Mouse (Mus musculus): ENCODE data around the gene Olfml3. TPM values are rescaled to one million over a fixed set of nuclear protein-coding genes. Genes with fewer than 3 reads are reported as not detected.
A peak's percentile ranks its signal among the peaks of the same experiment; 100 is the strongest.

Olfml3 gene
- total RNA-seq (2017): 0.15 and 0.73 TPM in 2 replicates

DNA sequence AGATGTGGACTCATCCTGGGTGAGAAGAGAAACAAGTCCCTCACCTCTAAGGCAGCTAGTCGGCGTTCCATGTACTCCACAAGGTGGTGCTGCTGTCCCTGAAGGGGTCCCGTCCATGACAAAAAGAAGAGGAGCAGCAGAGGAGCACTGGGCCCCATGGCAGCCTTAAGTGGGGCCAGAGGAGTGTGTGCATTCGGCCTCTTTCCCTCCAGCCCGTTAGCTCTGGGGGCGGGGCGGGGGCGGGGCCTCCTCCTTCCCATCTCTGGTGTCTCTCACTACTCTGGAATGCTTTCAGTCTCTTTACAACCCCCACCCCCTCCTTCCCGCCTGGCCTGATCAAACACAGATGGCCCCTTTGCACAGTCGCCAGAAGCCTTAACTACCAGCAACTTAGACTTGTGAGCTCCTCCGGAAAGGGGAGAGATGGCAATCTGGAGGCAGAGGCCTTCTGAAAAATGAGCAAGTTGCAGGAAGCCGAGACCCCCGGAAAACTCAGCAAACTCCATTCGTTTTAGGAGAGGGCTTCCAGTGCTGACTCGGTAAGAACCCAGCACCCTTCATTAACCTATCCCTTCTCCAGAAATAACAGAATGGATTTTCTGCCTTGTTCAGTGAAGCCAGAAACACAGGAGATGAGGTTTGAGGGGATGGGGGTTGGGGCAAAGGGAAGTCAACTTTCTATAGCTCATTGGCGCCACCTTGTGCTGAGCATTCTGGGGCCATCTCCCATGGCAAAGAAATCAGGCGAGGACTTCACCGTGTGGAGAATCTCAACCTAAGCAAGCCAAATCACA lies at the start of gene Olfml3:
Gene Olfml3 (minus strand): TSS at position 224 of the 794 bp plus-strand sequence.
- ATAC-seq (replicated peaks; ENCODE audit: low read depth, poor library complexity, severe bottlenecking): peak; percentile 77

DNA sequence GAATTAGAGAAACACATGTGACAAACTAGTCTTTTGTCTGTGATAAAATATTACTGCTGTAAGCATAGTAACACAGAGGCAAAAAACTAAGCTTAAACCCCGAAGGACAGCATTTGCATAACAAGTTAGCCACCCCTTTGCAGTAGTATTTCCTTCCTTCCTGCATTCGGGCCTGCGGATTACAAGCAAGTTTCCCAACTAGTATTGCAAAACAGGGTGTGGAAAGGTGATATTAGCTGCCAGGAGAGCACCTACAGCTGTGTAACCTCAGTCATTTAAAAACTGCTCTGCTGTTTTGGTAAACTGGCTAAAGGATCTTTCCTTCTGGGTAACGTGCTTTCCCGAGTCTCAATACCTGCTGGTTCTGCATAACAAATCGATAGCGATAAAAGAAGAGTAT lies 49.4 kb upstream of the Olfml3 start:
- ATAC-seq (replicated peaks; ENCODE audit: low read depth, poor library complexity, severe bottlenecking): peak; percentile 10; the same call in 1 of the 2 replicates

DNA sequence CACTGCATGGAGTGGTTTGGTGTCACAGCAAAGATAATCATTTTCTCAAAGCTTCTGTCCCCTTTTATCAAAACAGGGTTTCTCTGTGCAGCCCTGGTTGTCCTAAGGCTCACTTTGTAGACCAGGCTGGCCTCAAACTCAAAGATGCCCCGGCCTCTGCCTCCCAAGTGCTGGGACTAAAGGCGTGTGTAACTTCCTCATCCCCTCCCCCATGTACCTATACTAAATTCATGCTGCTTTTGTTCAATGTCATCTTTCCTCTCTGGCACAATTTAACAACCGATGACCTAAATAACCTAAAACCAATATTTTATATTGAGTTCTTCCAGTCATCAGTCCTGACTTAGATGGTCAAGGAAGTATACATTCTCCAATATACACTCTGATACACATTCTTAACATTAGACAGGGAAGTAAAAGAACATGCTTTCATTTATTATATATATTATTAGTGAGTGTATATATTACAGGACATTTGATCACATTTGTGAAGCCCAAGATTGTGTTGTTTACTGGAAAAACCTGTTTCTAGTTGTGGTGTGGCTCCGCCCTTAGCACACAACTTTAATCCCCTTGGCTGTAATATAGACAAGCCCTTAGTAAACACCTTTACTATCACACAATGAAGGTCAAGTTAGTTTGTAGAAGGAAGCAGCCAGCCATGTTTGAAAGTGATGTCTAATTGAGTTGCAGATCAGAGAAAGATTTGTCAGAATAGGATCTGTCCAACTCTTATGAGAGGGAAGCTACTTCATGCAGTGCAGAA lies 45.2 kb upstream of the Olfml3 start:
- ATAC-seq (replicated peaks; ENCODE audit: low read depth, poor library complexity, severe bottlenecking): no peak

DNA sequence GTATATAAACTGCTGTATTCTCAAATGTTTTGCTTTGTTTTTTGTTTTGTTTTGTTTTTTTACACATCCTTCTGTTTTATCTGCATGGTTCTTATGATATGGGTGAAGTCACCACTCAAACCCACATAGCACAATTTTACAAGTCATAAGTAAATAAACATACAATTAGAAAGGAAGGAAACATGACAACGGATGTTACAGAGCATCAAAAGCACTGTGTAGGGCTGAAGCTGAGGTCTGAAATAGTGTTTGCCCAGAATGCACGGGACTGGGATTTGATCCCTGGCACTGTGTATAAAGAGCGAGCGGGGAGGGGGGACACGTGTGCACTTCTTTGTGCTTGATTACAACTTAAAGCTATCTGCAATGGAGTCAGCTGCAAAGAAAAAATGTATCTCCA lies 43.0 kb upstream of the Olfml3 start:
- no peak for ATAC-seq (replicated peaks; ENCODE audit: low read depth, poor library complexity, severe bottlenecking)

DNA sequence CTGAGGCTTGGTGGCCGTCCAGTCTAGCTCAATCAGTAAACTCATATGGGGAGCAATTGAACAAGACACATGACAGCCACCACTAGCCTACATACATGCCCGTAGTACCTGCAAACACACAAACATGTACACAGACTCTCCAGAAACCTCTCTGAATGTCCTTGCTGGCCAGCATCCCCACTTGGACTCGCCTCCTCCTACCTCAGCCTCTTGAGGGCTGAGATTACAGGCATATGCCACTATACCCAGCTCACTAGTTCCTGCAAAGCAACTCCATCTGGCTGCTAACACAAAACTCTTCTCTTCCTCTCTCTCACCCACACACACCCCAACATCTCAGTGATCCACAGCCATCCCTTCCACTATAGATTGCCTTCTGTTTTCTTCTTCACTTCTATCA lies 42.5 kb upstream of the Olfml3 start:
- ATAC-seq (replicated peaks; ENCODE audit: low read depth, poor library complexity, severe bottlenecking): no peak

DNA sequence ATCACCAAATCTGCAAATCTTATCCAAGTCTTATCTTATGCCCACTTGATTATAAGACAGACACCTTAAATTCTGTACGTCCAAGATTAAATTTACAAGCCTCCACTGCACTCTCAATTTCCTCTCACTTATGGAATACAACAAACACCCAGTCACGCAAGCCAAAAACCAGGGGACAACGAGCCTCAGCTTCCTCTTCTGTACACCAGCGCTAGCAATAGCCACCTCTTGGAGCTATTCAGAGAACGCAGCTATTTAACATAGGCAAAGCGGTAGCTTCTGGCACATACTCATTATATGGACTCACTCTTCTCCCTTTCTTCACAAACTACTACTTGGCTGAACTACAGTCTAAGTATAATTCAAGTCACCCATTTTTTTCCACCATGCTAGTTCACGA lies 41.4 kb upstream of the Olfml3 start:
- peak; percentile 53 for ATAC-seq (replicated peaks; ENCODE audit: low read depth, poor library complexity, severe bottlenecking)

DNA sequence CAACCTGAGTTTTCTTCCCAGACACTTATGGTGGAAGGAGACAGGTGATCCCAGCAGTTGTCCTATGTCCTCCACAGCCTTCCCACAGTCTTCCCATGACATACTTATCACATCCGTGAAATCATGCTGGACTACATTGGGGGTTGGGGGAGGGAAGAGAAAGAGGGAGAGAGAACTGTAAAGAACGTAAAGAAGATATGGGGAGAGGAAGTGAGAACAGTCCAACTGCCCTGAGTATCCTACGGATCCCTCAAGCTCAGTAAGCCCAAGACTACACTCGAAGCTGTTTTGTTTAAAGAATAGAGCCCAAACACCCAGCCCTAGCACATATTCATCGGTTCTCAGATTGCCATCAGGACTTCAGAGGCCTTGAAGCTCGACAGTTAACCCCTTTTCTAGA lies 40.9 kb upstream of the Olfml3 start:
- no peak for ATAC-seq (replicated peaks; ENCODE audit: low read depth, poor library complexity, severe bottlenecking)

DNA sequence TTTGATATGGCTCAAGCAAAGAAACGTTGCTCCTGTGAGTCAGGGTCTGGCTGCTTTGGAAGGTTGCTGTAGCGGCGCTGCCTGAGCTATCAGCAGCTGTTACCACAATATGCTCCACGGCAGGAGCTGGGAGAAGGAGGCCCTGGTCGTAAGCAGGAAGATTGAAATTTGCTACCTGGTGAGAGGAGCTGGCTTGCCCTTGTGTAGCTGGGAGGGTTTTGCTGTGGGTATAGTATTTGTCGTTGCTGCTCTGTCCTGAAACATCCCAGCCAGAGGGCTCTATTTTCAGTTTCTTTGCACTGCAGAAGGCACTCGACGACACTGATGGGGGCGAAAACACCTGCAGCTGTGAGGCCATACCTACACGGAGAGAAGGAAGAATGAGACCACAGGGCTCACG lies 40.1 kb upstream of the Olfml3 start:
- ATAC-seq (replicated peaks; ENCODE audit: low read depth, poor library complexity, severe bottlenecking): no peak

DNA sequence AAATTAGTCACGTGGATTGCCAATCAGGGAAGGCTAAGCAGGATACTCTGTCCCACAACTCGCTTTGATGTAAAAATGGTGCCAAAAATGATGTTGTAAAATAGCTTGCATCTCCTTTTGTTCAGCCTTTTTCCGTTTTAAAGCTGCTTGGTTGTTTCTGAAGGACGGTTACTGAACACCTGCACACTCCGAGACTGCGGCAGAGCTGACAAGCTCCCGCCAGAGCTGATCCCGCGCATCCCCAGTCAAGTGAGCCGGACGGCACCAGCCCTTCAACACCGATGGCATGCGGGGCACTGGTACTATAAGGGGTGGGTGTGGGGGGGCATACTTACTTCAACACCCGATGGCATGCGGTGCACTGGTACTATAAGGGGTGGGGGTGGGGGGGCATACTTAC lies 36.2 kb upstream of the Olfml3 start:
- no peak for ATAC-seq (replicated peaks; ENCODE audit: low read depth, poor library complexity, severe bottlenecking)

DNA sequence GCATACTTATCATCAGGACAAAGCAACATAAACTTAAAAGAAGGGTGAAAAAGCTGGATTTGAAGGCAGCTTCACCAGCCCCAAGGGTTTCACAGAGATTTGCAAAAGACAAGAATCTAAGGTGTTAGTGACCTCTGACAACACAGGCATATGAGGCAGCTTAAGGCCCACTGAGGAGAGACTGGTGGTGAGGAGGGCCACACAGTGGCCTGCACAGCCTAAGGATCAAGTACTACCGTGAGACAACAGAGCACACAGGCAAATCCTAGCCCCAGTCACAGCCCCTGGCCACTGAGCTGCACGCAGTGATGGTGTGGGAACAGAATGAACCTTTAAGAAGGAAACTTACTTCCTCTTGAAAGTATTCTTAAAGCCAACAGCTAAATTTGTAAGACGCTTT lies 35.7 kb upstream of the Olfml3 start:
- ATAC-seq (replicated peaks; ENCODE audit: low read depth, poor library complexity, severe bottlenecking): no peak

DNA sequence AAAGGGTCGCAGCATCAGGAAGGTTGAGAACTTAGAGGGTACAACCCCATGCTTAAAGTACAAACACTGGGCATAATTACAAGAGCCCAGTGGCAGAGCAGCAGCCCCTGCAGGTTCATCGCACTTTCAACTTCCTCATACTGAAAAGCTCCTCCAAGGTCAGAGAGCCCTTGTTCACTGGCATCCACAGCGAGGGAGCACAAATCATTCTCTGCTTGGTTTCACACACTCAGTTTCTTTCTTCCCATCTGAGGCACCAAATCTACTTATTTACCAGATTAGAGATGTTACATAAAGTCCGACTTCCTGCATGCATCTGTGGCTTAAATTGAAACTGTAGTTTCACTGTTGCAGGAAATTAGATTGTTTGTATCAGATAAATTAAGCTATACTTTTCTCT lies 35.0 kb upstream of the Olfml3 start:
- ATAC-seq (replicated peaks; ENCODE audit: low read depth, poor library complexity, severe bottlenecking): peak; percentile 70

DNA sequence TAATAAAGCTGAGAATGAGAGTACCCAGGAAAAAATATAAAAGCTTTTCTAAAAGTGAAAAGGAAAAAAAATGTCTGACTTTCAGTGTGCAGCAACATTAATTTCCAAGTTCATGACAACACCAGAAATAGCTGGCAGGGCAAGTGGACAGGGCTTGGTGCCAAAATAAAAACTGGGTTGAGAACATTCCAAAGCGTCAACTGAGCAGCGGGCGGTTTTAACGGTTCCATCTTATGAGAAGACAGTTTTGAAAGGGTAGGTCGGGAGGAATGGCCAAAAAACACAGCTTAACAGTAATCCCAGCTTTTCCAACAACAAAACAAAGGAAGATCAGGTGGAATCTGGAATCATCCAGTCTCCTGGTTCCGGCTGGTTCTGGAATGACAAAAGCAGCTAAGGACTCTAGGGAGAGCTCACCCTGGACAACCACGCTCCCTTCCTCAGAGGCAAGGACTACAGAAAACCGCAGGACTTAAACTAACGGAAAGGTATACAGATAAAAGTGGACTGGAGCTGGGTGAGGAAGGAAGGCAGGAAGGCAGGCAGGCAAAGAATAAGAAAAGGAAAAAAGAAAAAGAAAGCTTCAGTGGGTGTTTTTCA lies 33.8 kb upstream of the Olfml3 start:
- peak; percentile 50 for ATAC-seq (replicated peaks; ENCODE audit: low read depth, poor library complexity, severe bottlenecking)

DNA sequence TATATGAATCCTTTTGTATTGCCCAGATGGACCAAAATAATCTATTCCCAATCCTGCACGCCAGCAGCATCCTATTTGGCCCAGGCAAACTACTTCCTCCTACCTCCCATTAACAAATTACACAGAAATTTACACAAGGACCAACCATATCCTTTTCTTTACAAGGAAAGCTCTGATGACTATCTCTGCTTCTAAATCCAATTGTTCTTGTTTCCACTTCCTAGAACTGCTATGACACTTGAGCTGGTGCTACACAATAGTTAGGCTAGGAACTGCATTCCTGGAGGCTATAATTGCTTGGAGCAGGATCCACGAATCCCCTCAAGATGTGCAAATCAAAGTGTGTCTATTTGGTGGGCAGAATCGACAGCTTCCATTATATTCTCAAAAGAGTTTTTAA lies 29.0 kb upstream of the Olfml3 start:
- no peak for ATAC-seq (replicated peaks; ENCODE audit: low read depth, poor library complexity, severe bottlenecking)

DNA sequence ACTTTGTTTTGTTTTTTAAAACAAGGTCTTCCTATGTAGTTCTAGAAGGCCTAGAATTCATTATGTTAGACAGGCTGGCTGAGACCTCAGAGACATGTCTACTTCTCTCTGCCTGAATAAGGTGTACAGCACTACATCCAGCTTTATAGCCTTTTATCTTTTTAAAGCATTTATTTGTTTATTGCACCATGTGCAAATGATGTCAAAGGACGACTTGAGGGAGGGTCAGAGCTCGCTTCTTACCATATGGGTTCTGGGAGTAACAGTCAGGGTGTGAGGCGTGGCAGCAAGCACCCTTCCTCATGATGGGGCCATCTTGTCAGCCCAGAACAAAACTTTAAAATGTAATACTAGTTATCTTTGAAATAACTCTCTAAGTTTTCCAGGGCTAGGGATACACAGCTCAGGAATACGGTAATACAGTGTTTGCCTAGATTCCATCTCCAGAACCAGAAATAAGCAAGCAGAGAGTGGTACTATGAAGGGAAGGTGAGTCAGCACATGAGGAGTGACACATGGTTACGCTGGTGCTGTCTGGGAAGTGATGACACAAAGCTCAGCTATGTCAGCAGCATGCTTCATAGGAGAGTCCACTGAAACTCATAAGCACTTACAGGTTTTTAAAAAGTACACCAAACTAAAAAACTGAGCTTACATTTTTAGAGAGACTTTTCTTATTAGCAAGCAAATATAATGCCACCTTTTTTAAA lies 21.6 kb upstream of the Olfml3 start:
- no peak for ATAC-seq (replicated peaks; ENCODE audit: low read depth, poor library complexity, severe bottlenecking)

DNA sequence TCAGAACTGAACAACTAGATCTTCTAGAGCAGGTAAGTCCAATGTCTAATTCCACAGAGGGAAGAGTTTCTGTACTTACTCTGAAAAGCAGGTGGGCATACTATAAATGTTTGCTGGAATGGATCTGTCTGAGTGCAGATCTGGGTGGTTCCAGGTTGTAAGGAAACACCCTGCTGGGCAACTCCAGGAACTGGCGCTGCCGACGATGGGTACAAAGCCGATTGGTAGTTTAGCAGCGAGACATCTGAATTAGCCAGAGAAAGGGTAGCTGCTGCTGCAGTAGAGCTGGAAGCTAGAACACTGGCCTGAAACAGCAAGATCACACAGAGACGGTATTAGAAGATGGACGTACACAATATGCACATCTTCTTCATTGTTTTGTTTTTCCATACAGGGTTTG lies 20.7 kb upstream of the Olfml3 start:
- ATAC-seq (replicated peaks; ENCODE audit: low read depth, poor library complexity, severe bottlenecking): no peak

DNA sequence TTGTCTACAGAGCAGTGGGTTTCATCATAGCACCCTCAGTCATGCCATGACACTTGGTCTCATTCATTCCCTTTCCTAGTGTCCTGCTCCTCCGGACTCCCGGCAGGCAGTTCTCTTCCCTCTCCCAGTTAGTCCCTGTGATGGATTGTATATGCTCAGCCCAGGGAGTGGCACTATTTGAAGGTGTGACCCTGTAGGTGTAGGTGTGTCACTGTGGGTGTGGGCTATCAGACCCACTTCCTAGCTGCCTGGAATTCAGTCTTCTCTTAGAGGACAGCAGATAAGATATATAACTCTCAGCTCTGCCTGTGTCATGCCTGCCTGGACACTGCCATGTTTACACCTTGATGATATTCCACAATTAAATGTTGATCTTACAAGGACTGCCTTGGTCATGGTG lies 19.1 kb upstream of the Olfml3 start:
- no peak for ATAC-seq (replicated peaks; ENCODE audit: low read depth, poor library complexity, severe bottlenecking)

DNA sequence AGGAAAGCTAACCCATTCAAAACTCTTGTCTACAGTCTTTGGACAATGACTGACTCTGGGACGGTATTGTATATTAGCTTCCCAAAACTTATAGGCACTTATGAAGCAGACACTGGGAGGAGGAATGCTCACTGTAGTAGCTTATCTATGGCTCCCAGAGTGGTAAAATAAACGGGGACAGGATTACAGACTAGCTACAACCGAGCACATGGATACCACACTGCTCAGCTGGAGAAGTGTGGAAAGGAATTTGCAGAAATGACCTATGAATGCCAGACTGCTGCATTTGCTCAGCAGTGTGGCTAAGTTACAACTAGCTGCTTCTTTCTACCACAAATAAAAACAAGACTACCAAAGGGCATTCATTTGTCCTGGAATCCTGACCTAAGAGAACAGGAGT lies 17.6 kb upstream of the Olfml3 start:
- no peak for ATAC-seq (replicated peaks; ENCODE audit: low read depth, poor library complexity, severe bottlenecking)

DNA sequence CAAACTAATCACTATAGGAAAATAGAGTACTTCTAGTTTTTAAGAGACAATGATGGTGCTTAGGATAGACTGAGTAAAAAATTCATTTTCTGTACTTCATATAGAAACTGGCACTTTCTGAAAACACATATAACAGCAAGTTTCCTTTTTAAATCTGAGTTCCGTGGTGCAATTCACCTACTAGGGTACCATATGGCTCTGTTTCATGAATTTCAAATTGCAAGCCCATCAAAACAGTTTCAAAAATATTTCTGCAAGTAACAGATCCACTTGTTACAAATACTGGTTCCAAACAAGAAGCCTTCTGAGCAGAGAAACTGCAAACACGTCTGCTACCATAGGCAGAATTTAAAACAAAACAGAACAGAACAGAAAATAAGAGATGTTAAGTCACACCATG lies 13.8 kb upstream of the Olfml3 start:
- ATAC-seq (replicated peaks; ENCODE audit: low read depth, poor library complexity, severe bottlenecking): no peak

DNA sequence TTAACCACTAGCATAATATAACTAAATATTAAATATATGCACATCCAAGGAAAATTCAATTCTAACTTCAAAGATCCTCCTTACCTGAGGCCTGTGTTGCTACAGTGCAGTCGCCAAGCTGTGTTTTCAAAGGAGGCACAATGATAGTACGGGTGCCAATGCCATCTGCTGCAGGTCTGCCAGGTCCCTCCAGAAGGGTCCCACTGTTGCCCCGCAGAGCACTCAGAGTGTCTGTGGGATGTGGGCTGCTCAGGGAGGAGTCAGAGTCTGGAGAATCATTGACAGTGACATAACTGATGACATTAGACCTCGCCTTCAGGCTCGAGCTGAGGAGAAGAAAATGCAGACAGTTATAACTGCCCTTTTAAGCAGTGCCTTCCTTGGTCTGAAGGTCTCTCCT lies 8.9 kb upstream of the Olfml3 start:
- ATAC-seq (replicated peaks; ENCODE audit: low read depth, poor library complexity, severe bottlenecking): no peak

DNA sequence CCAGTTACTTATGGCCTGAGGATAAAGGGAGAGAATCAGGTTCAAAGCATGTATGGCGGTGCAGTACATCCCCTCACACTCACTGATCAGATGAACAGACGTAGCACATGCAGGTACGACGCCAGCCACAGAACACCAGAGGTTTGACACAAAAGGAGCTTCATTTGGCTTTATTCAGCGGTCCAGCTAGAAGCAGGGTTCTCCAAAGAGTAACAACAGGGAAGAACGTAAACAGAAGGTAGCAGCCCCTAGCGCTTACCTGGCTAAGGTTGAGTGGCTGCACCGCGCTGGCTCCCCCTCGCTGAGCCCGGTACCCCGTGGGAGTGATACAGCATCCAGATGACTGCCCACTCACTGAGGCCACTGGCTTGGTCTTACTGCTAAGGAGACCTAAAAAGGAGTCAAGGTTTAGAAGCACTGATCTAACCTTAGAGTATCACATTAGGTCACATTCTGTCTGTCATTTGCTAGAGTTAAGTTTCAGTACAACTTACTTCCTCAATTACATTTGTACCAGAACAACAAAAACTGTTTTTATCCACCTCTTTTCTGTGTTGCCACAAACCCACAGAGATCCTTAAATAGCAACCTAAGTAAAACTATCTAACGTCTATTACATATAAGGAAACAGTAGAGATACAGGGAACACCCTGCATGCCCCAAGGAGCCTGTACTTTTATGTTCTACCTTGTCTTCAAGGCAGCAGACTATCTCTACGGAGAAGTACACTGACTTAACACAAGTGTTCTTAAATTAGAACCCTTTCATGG lies 7.4 kb upstream of the Olfml3 start:
- peak; percentile 63 for ATAC-seq (replicated peaks; ENCODE audit: low read depth, poor library complexity, severe bottlenecking)

Data from common myeloid progenitor, adult 5-6 weeks (primary cell).